Mouse (Mus musculus) embryonic facial prominence, embryonic 11.5 days (tissue): ENCODE results near the gene Erlec1. TPM values are rescaled to one million over a fixed set of nuclear protein-coding genes. Genes with fewer than 3 reads are reported as not detected.
A peak's percentile ranks its signal among the peaks of the same experiment; 100 is the strongest.

ENCODE experiments used
- ATAC-seq: fragments of 200-750 bp; cut with Nextera tagmentation; replicated peaks from 2 replicates; pipeline ENCODE4 v1.8.0; 2017; ENCODE audit warnings: low read depth; ENCODE audit not compliant: insufficient number of reproducible peaks, low FRiP score, low TSS enrichment
- DNase-seq: peaks from one replicate; pipeline ENCODE4 v3.0.0-alpha.2; 2015; ENCODE audit warnings: low spot score
- H3K27ac ChIP-seq: fragments of 300-500 bp; sonication (generic); replicated peaks from 2 replicates; pipeline ENCODE4 v1.5.1; 2014; ENCODE audit warnings: mild to moderate bottlenecking, low read depth, low read length, control low read depth
- H3K27me3 ChIP-seq: fragments of 300-500 bp; sonication (generic); 2 replicates; pipeline ENCODE4 v1.6.1; 2014; ENCODE audit warnings: mild to moderate bottlenecking, low read length, moderate library complexity, mixed read lengths; ENCODE audit not compliant: control insufficient read depth, insufficient read depth
- H3K36me3 ChIP-seq: fragments of 300-500 bp; sonication (generic); replicated peaks from 2 replicates; pipeline ENCODE4 v1.6.1; 2014; ENCODE audit warnings: low read depth, mild to moderate bottlenecking, low read length, moderate library complexity, mixed read lengths; ENCODE audit not compliant: control insufficient read depth, insufficient read depth
- H3K4me1 ChIP-seq: fragments of 300-500 bp; sonication (generic); 2 replicates; pipeline ENCODE4 v1.6.1; 2014; ENCODE audit warnings: low read length, mixed read lengths; ENCODE audit not compliant: control insufficient read depth, insufficient read depth
- H3K4me2 ChIP-seq: fragments of 300-500 bp; sonication (generic); 2 replicates; pipeline ENCODE4 v1.6.1; 2014; ENCODE audit warnings: low read depth, mild to moderate bottlenecking, control low read depth, low read length, moderate library complexity
- H3K4me3 ChIP-seq: fragments of 300-500 bp; sonication (generic); 2 replicates; pipeline ENCODE4 v1.5.1; 2014; ENCODE audit warnings: low read depth, low read length, control low read depth
- H3K9ac ChIP-seq: fragments of 300-500 bp; sonication (generic); replicated peaks from 2 replicates; pipeline ENCODE4 v1.6.1; 2014; ENCODE audit warnings: mild to moderate bottlenecking, control low read depth, low read length
- H3K9me3 ChIP-seq: fragments of 300-500 bp; sonication (generic); replicated peaks from 2 replicates; pipeline ENCODE4 v1.6.1; 2016; ENCODE audit warnings: mild to moderate bottlenecking, low read length, inconsistent platforms, mixed read lengths; ENCODE audit not compliant: control insufficient read depth
- WGBS: fragments of 180-500 bp; shearing (Covaris S2); extraction: QIAGEN DNeasy Blood & Tissue Kit; methylation state at CpG from one replicate; pipeline ENCODE4 v1.1.7; 2014; 5-methylcytosine and 5-hydroxymethylcytosine counted together
- polyA plus RNA-seq: library from polyadenylated mRNA; unstranded; fragments of >200 nt; fragmentation: Nextera tagmentation; extraction: Ambion mirVana; gene quantifications from 2 replicates; pipeline ENCODE4 v1.2.1, GENCODE M21; 2014

Gene Erlec1
- polyA plus RNA-seq, 1 experiment from 2014 or later = 9.4 TPM

- Histone ChIP-seq H3K4me2 (no peak overlapping the region), H3K27ac (no peak overlapping the region), H3K9ac (no peak overlapping the region), H3K4me1 (no peaks in the 10 kb centered on the region), H3K9me3 (no peaks in the 10 kb centered on the region), H3K36me3 (no peaks in the 10 kb centered on the region), H3K4me3 (no peak overlapping the region), H3K27me3 (no peaks in the 10 kb centered on the region)
- no peak for DNase-seq
- ATAC-seq = no peak
- 87% methylated on average over 3 of the region's 3 CpGs for WGBS
These were observed 41.8 kb downstream of the Erlec1 start for GRCm38 (mm10) chr11:30912311-30912710.

- Histone ChIP-seq H3K27ac (no peak overlapping the region), H3K4me2 (no peak overlapping the region), H3K9me3 (no peaks in the 10 kb centered on the region), H3K36me3 (no peaks in the 10 kb centered on the region), H3K27me3 (no peaks in the 10 kb centered on the region), H3K9ac (no peak overlapping the region), H3K4me3 (no peak overlapping the region), H3K4me1 (no peaks in the 10 kb centered on the region)
- DNase-seq (no peak), ATAC-seq (no peak)
These were observed 54.8 kb downstream of the Erlec1 start for GRCm38 (mm10) chr11:30899312-30899711.

GRCm38 (mm10) chr11:30896201-30896600, 57.9 kb downstream of the Erlec1 start:
- H3K9ac ChIP-seq = no peak overlapping the region
- H3K4me2 ChIP-seq = no peak overlapping the region
- no peaks in the 10 kb centered on the region for H3K36me3 ChIP-seq
- H3K4me1 ChIP-seq = no peaks in the 10 kb centered on the region
- no peaks in the 10 kb centered on the region for H3K9me3 ChIP-seq
- 93% methylated on average over 1 of the region's 1 CpGs for WGBS
- DNase-seq (no peak), ATAC-seq (no peak)
- no peak overlapping the region for H3K27ac ChIP-seq
- no peaks in the 10 kb centered on the region for H3K27me3 ChIP-seq
- H3K4me3 ChIP-seq = no peak overlapping the region

- Histone ChIP-seq H3K9me3 (no peaks in the 10 kb centered on the region), H3K36me3 (no peaks in the 10 kb centered on the region), H3K4me3 (no peak overlapping the region), H3K4me1 (no peaks in the 10 kb centered on the region), H3K27me3 (no peaks in the 10 kb centered on the region), H3K4me2 (no peak overlapping the region), H3K27ac (no peak overlapping the region), H3K9ac (no peak overlapping the region)
- 93% methylated on average over 2 of the region's 2 CpGs for WGBS
- no peak for ATAC-seq
- no peak for DNase-seq
These were observed 66.0 kb downstream of the Erlec1 start for GRCm38 (mm10) chr11:30888153-30888552.

- 4% methylated on average over 41 of the region's 41 CpGs for WGBS
- peak; percentile 61 for DNase-seq
- Histone ChIP-seq H3K4me2 (peak within 1 kb of the TSS; percentile 91), H3K4me3 (peak within 1 kb of the TSS; percentile 37), H3K4me1 (no peaks in the 10 kb centered on the region), H3K36me3 (no peaks in the 10 kb centered on the region), H3K27me3 (no peaks in the 10 kb centered on the region), H3K9ac (peak within 1 kb of the TSS; percentile 68), H3K9me3 (no peaks in the 10 kb centered on the region), H3K27ac (no peak within 1 kb of the TSS)
- ATAC-seq = peak; percentile 97
These were observed 68.8 kb downstream of the Erlec1 start, which contains the start of the genes Gpr75 and Asb3 for GRCm38 (mm10) chr11:30885171-30885871. Gene Gpr75, plus strand, starts transcription at chr11:30885358. Gene Asb3, plus strand, starts transcription at chr11:30885416.

Other genes starting within 250 kb of the Erlec1 start
- gene Psme4, start 182.6 kb downstream of the Erlec1 start, polyA plus RNA-seq = 33.8 and 35.3 TPM in 2 replicates
- gene Gpr75, start 69.0 kb downstream of the Erlec1 start, polyA plus RNA-seq = 0.40 and 0.93 TPM in 2 replicates
- gene Asb3, start 68.9 kb downstream of the Erlec1 start, polyA plus RNA-seq = 35.3 and 37.7 TPM in 2 replicates
- gene Chac2, start 32.0 kb upstream of the Erlec1 start, polyA plus RNA-seq = 15.6 and 15.9 TPM in 2 replicates
- not detected in 2 replicates for gene Gm17332, start 228.1 kb upstream of the Erlec1 start, polyA plus RNA-seq